Mouse (Mus musculus) testis, postnatal 14 days (tissue): ENCODE data around the gene Polr2c.
"Not testable (repeated sequence)": the region's sequence is repeated elsewhere in the genome, so short reads cannot be mapped to it uniquely, and the experiment has no call there.

Experiments used
- DNase-seq: peaks from one replicate; pipeline ENCODE4 v3.0.0; 2021; ENCODE audit warnings: low spot score

Gene Polr2c

GRCm38 (mm10) chr8:94857346-94858173 lies at the start of gene Polr2c:
Gene Polr2c (plus strand): TSS chr8:94857450.
- DNase-seq = peak; percentile 88

- peak; percentile 66 for DNase-seq
These were observed 49.7 kb upstream of the Polr2c start for GRCm38 (mm10) chr8:94807506-94807905.

- no peak for DNase-seq
These were observed 48.9 kb upstream of the Polr2c start for GRCm38 (mm10) chr8:94808372-94808771.

- DNase-seq = no peak
These were observed 47.1 kb upstream of the Polr2c start, which contains the start of gene Ccl17 for GRCm38 (mm10) chr8:94810153-94810552. Gene Ccl17 (plus strand): TSS chr8:94810453.

- DNase-seq = no peak
These were observed 46.4 kb upstream of the Polr2c start for GRCm38 (mm10) chr8:94810855-94811254.

GRCm38 (mm10) chr8:94811654-94812053 lies 45.6 kb upstream of the Polr2c start:
- DNase-seq = peak; percentile 49

GRCm38 (mm10) chr8:94812645-94813098 lies 44.6 kb upstream of the Polr2c start:
- peak; percentile 66 for DNase-seq

GRCm38 (mm10) chr8:94814556-94814955 lies 42.7 kb upstream of the Polr2c start:
- DNase-seq = no peak

- no peak for DNase-seq
These were observed 39.3 kb upstream of the Polr2c start for GRCm38 (mm10) chr8:94817933-94818332.

- DNase-seq = no peak
These were observed 37.5 kb upstream of the Polr2c start for GRCm38 (mm10) chr8:94819671-94820179.

GRCm38 (mm10) chr8:94820553-94820952 lies 36.7 kb upstream of the Polr2c start:
- DNase-seq = no peak

GRCm38 (mm10) chr8:94821381-94821780 lies 35.9 kb upstream of the Polr2c start:
- no peak for DNase-seq

- DNase-seq = peak; percentile 56
These were observed 34.4 kb upstream of the Polr2c start for GRCm38 (mm10) chr8:94822637-94823560.

GRCm38 (mm10) chr8:94825170-94825569 lies 32.1 kb upstream of the Polr2c start:
- DNase-seq = no peak

GRCm38 (mm10) chr8:94826210-94826609 lies 31.0 kb upstream of the Polr2c start:
- DNase-seq = no peak

GRCm38 (mm10) chr8:94828284-94828683 lies 29.0 kb upstream of the Polr2c start:
- DNase-seq = no peak

- DNase-seq = not testable (repeated sequence)
These were observed 23.3 kb upstream of the Polr2c start for GRCm38 (mm10) chr8:94833901-94834405.

GRCm38 (mm10) chr8:94835751-94836150 lies 21.5 kb upstream of the Polr2c start:
- not testable (repeated sequence) for DNase-seq

GRCm38 (mm10) chr8:94836456-94837240 lies 20.6 kb upstream of the Polr2c start:
- DNase-seq = no peak

GRCm38 (mm10) chr8:94837662-94838574 lies 19.3 kb upstream of the Polr2c start, which contains the start of the genes Coq9 and Ciapin1:
Gene Coq9 (plus strand): TSS chr8:94838321.
Gene Ciapin1 (minus strand): TSS chr8:94838358.
- DNase-seq = peak; percentile 96
